Mouse (Mus musculus) frontal cortex, postnatal 10 days (tissue): Measurements from ENCODE around the gene Mamdc2.
A peak's percentile ranks its signal among the peaks of the same experiment; 100 is the strongest.

ENCODE experiments used
- DNase-seq, 2 experiments: peaks; one replicate each; pipeline ENCODE4 v3.0.0; 2022; ENCODE audit warnings: low spot score in 2 of 2, mixed read lengths in 1 of 2

Mamdc2 gene

DNA sequence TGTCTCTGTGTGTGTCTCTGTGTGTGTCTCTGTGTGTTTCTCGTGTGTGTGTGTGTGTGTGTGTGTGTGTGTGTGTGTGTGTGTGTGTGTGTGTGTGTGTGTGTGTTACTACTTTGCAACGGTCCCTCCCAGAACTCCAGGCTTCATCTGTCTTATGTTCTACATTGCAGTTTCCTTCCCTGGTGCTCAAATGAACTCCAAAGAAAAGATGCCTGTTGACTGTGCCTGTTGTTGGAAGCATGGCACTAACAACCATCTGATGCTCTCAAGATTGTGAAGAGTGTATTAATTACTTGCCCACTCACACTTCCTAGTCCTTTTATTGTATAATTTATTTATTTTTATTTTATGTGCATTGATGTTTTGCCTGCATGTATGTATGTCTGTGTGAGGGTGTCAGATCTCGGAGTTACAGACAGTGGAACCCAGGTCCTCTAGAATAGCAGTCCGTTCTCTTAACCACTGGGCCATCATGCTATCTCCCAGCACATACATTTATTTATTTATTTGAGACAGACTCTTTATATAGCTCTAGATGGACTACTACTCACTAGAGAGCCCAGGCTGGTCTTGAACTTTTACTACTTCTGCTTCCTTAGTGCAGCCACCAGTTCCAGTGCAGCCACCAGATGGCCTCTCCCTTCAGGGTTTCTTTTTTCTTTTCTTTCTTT lies 174.1 kb downstream of the Mamdc2 start:
- no peak for DNase-seq

GRCm38 (mm10) chr19:23273355-23274053 lies 174.7 kb downstream of the Mamdc2 start, which contains the start of gene Smc5:
Smc5 (minus strand) TSS chr19:23273897.
- peak; percentile 75 to 88 for DNase-seq

DNA sequence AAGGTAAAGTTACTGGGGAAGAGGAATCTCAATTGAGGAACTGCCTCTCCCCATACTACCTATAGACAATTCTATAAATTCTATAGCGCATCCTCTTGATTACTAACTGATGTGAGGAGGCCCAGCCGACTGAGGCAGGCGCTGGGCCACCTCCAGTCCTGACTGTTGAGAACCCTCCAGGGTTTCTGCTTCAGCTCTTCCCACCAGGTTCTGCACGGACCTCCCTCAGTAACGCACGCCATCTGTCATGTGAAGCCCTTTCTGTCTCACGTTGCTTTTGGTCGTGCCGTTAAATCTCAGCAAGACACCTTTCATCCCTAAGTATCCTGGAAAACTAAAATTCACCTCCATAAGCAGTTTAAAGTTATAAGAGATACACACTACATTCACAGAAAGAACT lies 191.5 kb downstream of the Mamdc2 start:
- DNase-seq = no peak
